Mouse (Mus musculus): Measurements from ENCODE around the gene Uqcr11. TPM values are rescaled to one million over a fixed set of nuclear protein-coding genes. Genes with fewer than 3 reads are reported as not detected.

The Uqcr11 gene
- total and polyA plus RNA-seq, 3 experiments = 1,743 to 5,192 (median 1,981) TPM

DNA sequence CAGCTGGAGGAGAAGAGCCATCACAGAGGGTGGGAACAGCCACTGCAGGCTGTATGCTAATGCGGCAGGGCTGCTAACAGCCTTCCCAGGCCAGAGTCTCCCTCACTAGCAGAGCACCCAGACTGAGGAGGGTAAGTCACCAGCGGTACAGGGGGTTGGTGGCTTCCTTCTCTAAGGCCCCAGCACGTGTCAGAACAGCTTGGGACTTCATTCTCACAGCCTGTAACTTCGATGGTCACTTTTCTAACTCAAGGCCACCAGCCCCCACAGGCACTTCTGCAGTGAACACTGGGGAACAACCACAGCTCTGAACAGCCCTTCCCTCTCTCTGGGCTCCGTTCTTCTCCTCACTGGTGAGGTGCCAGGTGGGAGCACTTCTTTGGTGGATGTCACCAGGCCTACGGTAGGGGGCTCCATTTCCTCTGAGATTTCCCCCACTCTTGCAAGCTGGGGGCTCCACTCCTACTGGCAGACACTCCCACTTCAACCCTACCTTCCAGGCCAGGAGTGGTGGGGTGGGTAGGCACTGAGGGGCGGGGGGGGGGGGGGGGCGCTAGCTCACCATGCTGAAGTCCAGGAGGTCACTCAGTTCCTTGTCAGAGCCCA lies 23.8 kb upstream of the Uqcr11 start:
- TF ChIP-seq POLR2A (IDR thresholded peaks at IDR 0.05; ENCODE audit: insufficient read depth, low read depth, low read length) (no peak), EP300 (IDR thresholded peaks at IDR 0.05; ENCODE audit: insufficient read depth, low read depth, low read length) (no peak), CTCF (IDR thresholded peaks at IDR 0.05) (no peak)
- Histone ChIP-seq H3K36me3 (ENCODE audit: control insufficient read depth, insufficient read depth, low read length) (no peaks in the 10 kb centered on the region), H3K4me3 (no peak overlapping the region), H3K27ac (peak overlapping the region; percentile 50), H3K27me3 (ENCODE audit: control insufficient read depth, insufficient read depth, low read length) (no peaks in the 10 kb centered on the region), H3K9ac (ENCODE audit: low read depth, low read length) (no peak overlapping the region), H3K4me1 (ENCODE audit: control insufficient read depth, insufficient read depth, low read length) (peaks cover 1% of the 10 kb centered on the region; the same call in 1 of the 2 replicates), H3K79me2 (replicated peaks; ENCODE audit: control insufficient read depth, insufficient read depth, low read length) (peaks cover 4% of the 10 kb centered on the region; the same call in 1 of the 2 replicates)
- 58% methylated on average over 8 of the region's 8 CpGs for WGBS
- intact Hi-C loops (cut with DNase I) = loop anchor here (2.0 to 5.0 kb wide), 3 partner anchors 24 to 272 kb away; partner anchors contain the start of genes Izumo4, Mbd3, Mob3a and Uqcr11
- peak in 1 of 2 experiments; percentile 2 for DNase-seq

DNA sequence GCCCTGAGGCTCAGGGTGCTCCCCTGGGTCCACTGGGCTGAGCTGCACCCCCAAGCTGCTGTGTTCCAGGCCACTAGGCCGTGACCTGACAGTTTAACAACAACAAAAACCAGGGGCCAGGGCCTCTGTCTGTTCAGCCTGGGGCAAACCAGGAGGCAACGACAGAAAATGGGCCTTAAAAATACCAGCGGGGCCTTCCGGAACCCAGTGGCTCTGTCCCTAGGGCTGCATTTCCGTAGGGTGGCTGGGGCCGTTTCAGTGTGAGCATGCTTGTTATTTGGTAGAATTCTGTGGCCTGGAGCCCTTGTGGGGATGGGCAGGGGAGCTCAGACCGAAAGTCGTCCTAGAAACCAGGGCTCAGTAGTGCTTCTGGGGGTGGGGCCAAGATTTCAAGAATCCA lies 23.2 kb upstream of the Uqcr11 start:
- WGBS = 82% methylated on average over 8 of the region's 8 CpGs
- H3K4me1 ChIP-seq (ENCODE audit: control insufficient read depth, insufficient read depth, low read length) = peaks cover 1% of the 10 kb centered on the region; the same call in 1 of the 2 replicates
- intact Hi-C loops (cut with DNase I) = loop anchor here (2.0 to 5.0 kb wide), 3 partner anchors 23 to 273 kb away; partner anchors contain the start of genes Izumo4, Mbd3, Mob3a and Uqcr11
- H3K27me3 ChIP-seq (ENCODE audit: control insufficient read depth, insufficient read depth, low read length) = no peaks in the 10 kb centered on the region
- H3K79me2 ChIP-seq (replicated peaks; ENCODE audit: control insufficient read depth, insufficient read depth, low read length) = peaks cover 4% of the 10 kb centered on the region; the same call in 1 of the 2 replicates
- no peaks in the 10 kb centered on the region for H3K36me3 ChIP-seq (ENCODE audit: control insufficient read depth, insufficient read depth, low read length)
- H3K27ac ChIP-seq = no peak overlapping the region
- DNase-seq = peak in 1 of 2 experiments; percentile 18
- TF ChIP-seq CTCF (IDR thresholded peaks at IDR 0.05) (no peak), EP300 (IDR thresholded peaks at IDR 0.05; ENCODE audit: insufficient read depth, low read depth, low read length) (no peak), POLR2A (IDR thresholded peaks at IDR 0.05; ENCODE audit: insufficient read depth, low read depth, low read length) (no peak)
- no peak overlapping the region for H3K9ac ChIP-seq (ENCODE audit: low read depth, low read length)
- H3K4me3 ChIP-seq = no peak overlapping the region

DNA sequence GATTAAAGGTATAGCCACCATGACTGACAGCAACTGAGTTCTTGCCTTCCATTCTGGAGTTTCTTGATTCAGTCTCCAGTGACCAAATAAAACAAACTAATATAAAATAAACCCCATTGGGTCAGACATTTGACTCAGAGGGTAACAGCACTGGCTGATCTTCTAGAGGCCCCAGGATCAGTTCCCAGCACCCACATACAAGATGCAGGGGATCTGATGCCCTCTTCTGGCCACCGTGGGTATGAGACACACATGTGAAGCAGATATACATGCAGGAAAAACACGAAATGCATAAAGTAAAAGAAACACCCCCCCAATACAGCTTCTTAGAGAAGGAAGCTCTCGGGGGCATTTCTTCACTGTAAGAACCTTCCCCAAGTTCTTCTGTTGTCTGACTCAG lies 18.4 kb upstream of the Uqcr11 start:
- H3K4me1 ChIP-seq (ENCODE audit: control insufficient read depth, insufficient read depth, low read length) = no peaks in the 10 kb centered on the region
- no peaks in the 10 kb centered on the region for H3K36me3 ChIP-seq (ENCODE audit: control insufficient read depth, insufficient read depth, low read length)
- H3K9ac ChIP-seq (ENCODE audit: low read depth, low read length) = no peak overlapping the region
- H3K27me3 ChIP-seq (ENCODE audit: control insufficient read depth, insufficient read depth, low read length) = no peaks in the 10 kb centered on the region
- H3K79me2 ChIP-seq (replicated peaks; ENCODE audit: control insufficient read depth, insufficient read depth, low read length) = no peaks in the 10 kb centered on the region
- H3K27ac ChIP-seq = no peak overlapping the region
- H3K4me3 ChIP-seq = no peak overlapping the region
- DNase-seq = no peak
- TF ChIP-seq CTCF (IDR thresholded peaks at IDR 0.05) (0 out of 2 replicates have a peak, but pooled peaks have one; percentile 21), EP300 (IDR thresholded peaks at IDR 0.05; ENCODE audit: insufficient read depth, low read depth, low read length) (no peak)
- WGBS = 91% methylated on average over 3 of the region's 3 CpGs
- intact Hi-C loops (cut with DNase I) = no loop called here

- intact Hi-C loops (cut with DNase I) = no loop called here
- no peaks in the 10 kb centered on the region for H3K4me1 ChIP-seq (ENCODE audit: control insufficient read depth, insufficient read depth, low read length)
- H3K9ac ChIP-seq (ENCODE audit: low read depth, low read length) = no peak overlapping the region
- H3K27ac ChIP-seq = no peak overlapping the region
- WGBS = 66% methylated on average over 4 of the region's 4 CpGs
- H3K4me3 ChIP-seq = no peak overlapping the region
- H3K79me2 ChIP-seq (replicated peaks; ENCODE audit: control insufficient read depth, insufficient read depth, low read length) = no peaks in the 10 kb centered on the region
- no peaks in the 10 kb centered on the region for H3K36me3 ChIP-seq (ENCODE audit: control insufficient read depth, insufficient read depth, low read length)
- DNase-seq = peak in 1 of 2 experiments; percentile 23
- no peaks in the 10 kb centered on the region for H3K27me3 ChIP-seq (ENCODE audit: control insufficient read depth, insufficient read depth, low read length)
- TF ChIP-seq EP300 (IDR thresholded peaks at IDR 0.05; ENCODE audit: insufficient read depth, low read depth, low read length) = no peak
- TF ChIP-seq CTCF (IDR thresholded peaks at IDR 0.05) = no peak
- no peak for TF ChIP-seq POLR2A (IDR thresholded peaks at IDR 0.05; ENCODE audit: insufficient read depth, low read depth, low read length)
Measured at GRCm38 (mm10) chr10:80423562-80423961, 16.9 kb upstream of the Uqcr11 start.

DNA sequence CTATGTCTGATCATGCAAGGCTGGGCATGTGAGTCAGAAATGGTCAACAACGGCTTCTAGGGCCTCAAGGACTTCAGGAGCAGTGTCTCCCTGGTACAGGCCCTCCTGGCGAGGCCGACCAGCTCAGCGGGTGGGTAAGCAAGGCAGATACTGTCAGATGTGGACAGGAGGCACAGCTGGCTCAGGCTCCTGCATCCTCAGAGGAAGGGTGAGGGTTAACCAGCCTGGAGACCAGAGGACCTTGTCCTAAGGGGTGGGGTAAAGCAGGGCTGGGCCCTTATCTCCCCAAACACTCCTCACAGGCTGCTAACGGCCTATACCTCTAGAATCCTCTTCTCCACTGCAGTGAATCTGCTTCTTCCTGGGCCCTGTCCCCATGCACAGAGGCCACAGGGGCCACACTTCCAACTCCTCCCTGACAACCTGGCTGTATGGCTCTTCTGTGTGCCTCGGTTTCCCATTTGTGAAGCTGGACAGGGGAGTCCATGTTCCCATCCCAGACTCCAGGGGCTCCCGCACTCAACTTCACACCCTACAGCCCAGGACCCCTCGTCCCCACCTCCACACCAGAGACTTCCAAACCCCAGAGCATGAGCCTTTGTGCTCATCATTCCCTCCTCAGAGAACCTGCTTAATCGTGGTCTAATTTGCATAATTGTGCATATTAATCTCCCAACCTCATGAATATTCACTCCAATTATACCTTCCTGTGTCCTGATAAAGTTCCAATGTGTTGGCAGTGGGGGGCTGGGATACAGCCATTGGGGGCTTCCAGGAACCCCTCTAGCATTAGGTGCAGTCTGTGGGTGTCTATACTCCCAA lies 15.2 kb upstream of the Uqcr11 start:
- no peak for DNase-seq
- no peak overlapping the region for H3K4me3 ChIP-seq
- no peaks in the 10 kb centered on the region for H3K79me2 ChIP-seq (replicated peaks; ENCODE audit: control insufficient read depth, insufficient read depth, low read length)
- no peaks in the 10 kb centered on the region for H3K4me1 ChIP-seq (ENCODE audit: control insufficient read depth, insufficient read depth, low read length)
- H3K36me3 ChIP-seq (ENCODE audit: control insufficient read depth, insufficient read depth, low read length) = no peaks in the 10 kb centered on the region
- no peak overlapping the region for H3K27ac ChIP-seq
- no peak for TF ChIP-seq EP300 (IDR thresholded peaks at IDR 0.05; ENCODE audit: insufficient read depth, low read depth, low read length)
- TF ChIP-seq CTCF (IDR thresholded peaks at IDR 0.05) = no peak
- no peak for TF ChIP-seq POLR2A (IDR thresholded peaks at IDR 0.05; ENCODE audit: insufficient read depth, low read depth, low read length)
- intact Hi-C loops (cut with DNase I) = no loop called here
- no peaks in the 10 kb centered on the region for H3K27me3 ChIP-seq (ENCODE audit: control insufficient read depth, insufficient read depth, low read length)
- WGBS = 87% methylated on average over 9 of the region's 9 CpGs
- no peak overlapping the region for H3K9ac ChIP-seq (ENCODE audit: low read depth, low read length)

GRCm38 (mm10) chr10:80421208-80421607 lies 14.6 kb upstream of the Uqcr11 start:
- no peak for DNase-seq
- H3K9ac ChIP-seq (ENCODE audit: low read depth, low read length) = no peak overlapping the region
- no peak overlapping the region for H3K27ac ChIP-seq
- TF ChIP-seq EP300 (IDR thresholded peaks at IDR 0.05; ENCODE audit: insufficient read depth, low read depth, low read length) (no peak), POLR2A (IDR thresholded peaks at IDR 0.05; ENCODE audit: insufficient read depth, low read depth, low read length) (no peak), CTCF (IDR thresholded peaks at IDR 0.05) (no peak)
- no peaks in the 10 kb centered on the region for H3K4me1 ChIP-seq (ENCODE audit: control insufficient read depth, insufficient read depth, low read length)
- intact Hi-C loops (cut with DNase I) = no loop called here
- H3K4me3 ChIP-seq = no peak overlapping the region
- 92% methylated on average over 8 of the region's 8 CpGs for WGBS
- no peaks in the 10 kb centered on the region for H3K27me3 ChIP-seq (ENCODE audit: control insufficient read depth, insufficient read depth, low read length)
- no peaks in the 10 kb centered on the region for H3K79me2 ChIP-seq (replicated peaks; ENCODE audit: control insufficient read depth, insufficient read depth, low read length)
- H3K36me3 ChIP-seq (ENCODE audit: control insufficient read depth, insufficient read depth, low read length) = no peaks in the 10 kb centered on the region
